Mouse (Mus musculus): ENCODE results near the gene Gm28047.
"Not testable (repeated sequence)": the region's sequence is repeated elsewhere in the genome, so short reads cannot be mapped to it uniquely, and the experiment has no call there.

Gm28047 gene

DNA sequence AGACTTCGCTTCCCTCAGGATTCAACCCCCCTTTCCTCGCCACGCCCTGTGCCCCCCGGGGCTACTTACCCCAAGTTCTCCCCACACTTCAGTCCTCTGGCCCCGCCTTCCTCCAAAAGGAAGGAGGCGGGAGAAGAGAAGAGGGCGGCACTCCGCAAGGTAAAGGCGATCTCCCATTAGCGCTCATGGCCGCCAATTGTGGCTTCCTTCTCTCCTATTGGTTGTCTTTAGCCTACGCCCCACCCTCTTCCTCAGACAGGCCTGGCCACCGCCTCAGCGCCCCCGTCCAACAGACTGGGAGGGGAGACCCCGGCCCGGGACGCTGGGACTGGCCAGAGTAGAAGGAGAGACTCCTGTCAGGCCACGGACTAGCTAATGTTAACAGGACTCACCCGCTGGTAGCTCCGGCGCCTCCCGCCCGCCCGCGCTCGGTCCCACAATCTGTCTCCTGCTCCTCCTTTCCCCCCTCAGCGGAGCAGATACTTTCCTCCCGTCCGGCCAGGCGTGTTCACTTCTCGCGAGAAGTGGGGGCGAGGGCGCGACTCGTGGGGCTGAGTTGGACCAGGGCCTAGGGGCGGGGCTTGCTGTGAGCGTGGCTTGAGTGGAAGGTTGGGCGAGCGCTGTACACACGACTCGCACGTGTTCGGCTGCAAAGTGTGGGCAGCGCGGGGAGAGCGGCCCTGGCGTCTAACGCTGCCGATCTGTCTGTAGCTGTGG lies at the start of gene Gm28047, which contains the start of gene Atf7:
TSS of gene Gm28047 (minus strand) at position 98 of the 717 bp plus-strand sequence.
TSS of gene Atf7 (minus strand) at position 495 of the 717 bp plus-strand sequence.
- DNase-seq (ENCODE audit: low spot score in 2 of 2), result peak; percentile 98 to 99

GRCm38 (mm10) chr15:102673548-102673947 lies 48.7 kb upstream of the Gm28047 start:
- DNase-seq (ENCODE audit: low spot score in 2 of 2), result no peak

DNA sequence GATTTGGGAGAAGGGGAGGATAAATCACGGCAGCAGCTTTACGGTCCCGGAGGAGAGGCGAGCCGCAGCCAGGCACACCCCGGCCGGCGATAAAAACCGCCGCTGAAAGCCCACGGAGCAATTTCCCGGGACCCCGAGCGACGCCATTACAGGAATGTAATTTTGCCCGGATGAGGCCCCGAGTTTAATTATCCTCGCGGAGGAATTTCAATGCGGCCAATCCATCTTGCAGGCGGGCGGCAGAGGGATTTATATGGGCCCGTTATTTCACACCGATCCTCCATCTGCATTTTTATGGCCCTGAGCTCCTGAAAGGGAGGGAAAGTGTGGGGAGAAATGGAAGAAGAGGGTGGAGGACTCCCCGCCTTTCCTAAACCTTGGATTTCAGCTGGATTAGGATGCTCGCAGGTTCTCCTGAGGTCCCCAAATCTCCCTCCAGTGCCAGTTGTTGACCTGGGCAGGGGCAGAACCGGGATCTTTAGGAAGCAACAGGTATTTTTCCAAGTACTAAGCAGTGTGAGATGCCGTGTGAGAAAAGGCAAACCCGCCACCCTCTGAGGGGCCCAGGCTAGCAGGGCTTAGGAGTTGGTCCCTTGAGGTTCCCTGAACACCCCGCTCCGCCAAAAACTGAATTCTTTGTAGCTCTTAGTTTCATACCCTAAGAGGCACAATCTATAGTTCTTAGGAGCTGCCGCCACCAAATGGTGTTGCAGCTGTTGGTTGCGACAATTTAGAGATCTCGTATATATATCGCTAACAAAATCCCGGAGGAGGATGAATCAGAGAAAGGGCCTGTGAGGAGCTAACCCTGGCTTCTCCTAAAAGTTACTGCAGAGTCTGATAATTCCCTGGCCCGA lies 47.6 kb upstream of the Gm28047 start, which contains the start of gene Atp5g2:
TSS of gene Atp5g2 (minus strand) at position 138 of the 857 bp plus-strand sequence.
- no peak for DNase-seq (ENCODE audit: low spot score in 2 of 2)

- DNase-seq (ENCODE audit: low spot score in 2 of 2), result peak; percentile 54 to 58
These were observed 46.9 kb upstream of the Gm28047 start for GRCm38 (mm10) chr15:102671721-102672214.

- DNase-seq (ENCODE audit: low spot score in 2 of 2), result peak; percentile 97 to 98
These were observed 46.1 kb upstream of the Gm28047 start for GRCm38 (mm10) chr15:102670767-102671575.

- DNase-seq (ENCODE audit: low spot score in 2 of 2), result no peak
These were observed 45.4 kb upstream of the Gm28047 start for GRCm38 (mm10) chr15:102670281-102670680.

GRCm38 (mm10) chr15:102669571-102669970 lies 44.7 kb upstream of the Gm28047 start:
- DNase-seq (ENCODE audit: low spot score in 2 of 2), result no peak

- peak; percentile 11 to 75 for DNase-seq (ENCODE audit: low spot score in 2 of 2)
These were observed 40.6 kb upstream of the Gm28047 start for GRCm38 (mm10) chr15:102665494-102665893.

DNA sequence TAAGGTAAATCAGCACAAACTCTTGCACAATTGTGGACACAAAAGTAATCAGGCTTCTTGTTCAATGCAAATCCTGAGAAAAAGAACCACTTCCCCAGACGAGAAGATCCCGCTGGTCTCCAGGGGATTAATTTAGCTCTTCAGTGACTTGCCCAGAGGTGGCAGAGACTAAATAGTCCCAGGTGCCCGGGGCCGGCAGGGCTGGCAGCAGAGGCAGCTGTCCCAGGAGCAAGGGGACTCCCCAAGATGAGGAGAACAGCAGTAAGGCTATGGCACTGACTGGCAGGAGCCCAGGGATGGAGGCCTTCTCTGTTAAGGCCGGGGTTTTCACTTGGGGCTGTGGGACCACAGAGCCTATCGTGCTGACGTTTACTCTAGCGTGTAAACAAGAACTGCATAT lies 39.0 kb upstream of the Gm28047 start:
- no peak for DNase-seq (ENCODE audit: low spot score in 2 of 2)

DNA sequence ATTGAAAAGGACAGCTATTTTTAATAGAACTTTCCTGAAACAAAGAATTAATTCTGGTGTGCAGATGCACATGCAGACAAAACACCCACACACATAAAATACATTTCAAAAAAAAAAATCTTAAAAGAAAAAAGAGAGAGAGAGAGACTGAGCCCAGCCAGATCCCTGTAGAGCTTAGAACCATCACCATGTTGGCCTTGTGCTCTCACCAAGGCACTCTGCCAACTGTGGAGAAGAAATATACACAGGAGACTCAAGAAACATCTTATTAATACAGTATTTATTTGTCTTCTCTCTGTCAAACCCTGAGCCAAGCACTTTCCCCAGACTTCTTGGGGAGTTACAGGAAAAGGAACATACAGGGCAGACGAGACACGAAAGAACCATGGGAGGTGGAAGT lies 37.7 kb upstream of the Gm28047 start:
- not testable (repeated sequence) for DNase-seq (ENCODE audit: low spot score in 2 of 2)

DNA sequence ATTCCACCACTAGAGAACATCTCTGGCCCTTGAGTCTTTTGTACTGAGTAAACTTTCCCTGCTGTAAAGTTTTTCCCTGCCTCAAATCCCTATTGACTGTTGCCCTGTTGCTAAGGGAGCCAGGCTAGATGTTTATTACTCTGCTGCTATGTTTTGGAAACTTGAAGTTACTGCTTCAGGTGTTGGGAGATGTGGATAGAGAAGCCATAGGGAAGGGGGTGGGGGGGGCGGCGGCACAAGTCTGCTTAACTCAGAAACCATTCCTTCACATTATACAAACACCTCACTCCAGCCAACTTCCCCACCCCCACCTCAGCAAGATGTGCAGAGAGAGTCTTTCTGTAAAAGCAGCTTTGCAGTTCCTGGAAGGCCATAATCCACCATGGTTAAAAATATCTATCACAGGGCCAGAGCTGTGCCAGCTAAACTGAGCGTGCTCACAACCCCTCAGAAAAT lies 33.1 kb upstream of the Gm28047 start:
- DNase-seq (ENCODE audit: low spot score in 2 of 2), result no peak

- no peak for DNase-seq (ENCODE audit: low spot score in 2 of 2)
These were observed 31.8 kb upstream of the Gm28047 start for GRCm38 (mm10) chr15:102656658-102657057.

GRCm38 (mm10) chr15:102651928-102652660 lies 27.2 kb upstream of the Gm28047 start:
- not testable (repeated sequence) for DNase-seq (ENCODE audit: low spot score in 2 of 2)

DNA sequence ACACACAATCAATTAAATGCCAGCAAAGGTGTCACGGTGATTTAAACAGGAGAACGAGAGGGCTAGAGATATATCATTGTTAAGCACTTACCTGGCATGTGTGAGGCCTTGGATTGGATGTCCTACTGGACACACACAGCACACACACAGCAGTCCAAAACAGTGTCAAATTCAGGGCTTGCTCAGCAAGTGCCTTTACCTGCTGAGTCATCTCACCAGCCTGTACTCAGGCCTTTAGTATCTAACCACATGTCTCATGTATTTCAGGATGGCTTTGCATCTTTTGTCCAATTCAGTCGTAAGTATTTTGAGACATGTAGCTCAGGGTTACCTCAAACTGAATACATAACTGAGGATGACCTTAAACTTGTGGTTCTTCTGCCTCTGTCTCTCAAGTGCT lies 26.2 kb upstream of the Gm28047 start:
- DNase-seq (ENCODE audit: low spot score in 2 of 2), result no peak

GRCm38 (mm10) chr15:102635817-102636216 lies 10.9 kb upstream of the Gm28047 start:
- no peak for DNase-seq (ENCODE audit: low spot score in 2 of 2)

GRCm38 (mm10) chr15:102634684-102635083 lies 9.8 kb upstream of the Gm28047 start:
- no peak for DNase-seq (ENCODE audit: low spot score in 2 of 2)

DNA sequence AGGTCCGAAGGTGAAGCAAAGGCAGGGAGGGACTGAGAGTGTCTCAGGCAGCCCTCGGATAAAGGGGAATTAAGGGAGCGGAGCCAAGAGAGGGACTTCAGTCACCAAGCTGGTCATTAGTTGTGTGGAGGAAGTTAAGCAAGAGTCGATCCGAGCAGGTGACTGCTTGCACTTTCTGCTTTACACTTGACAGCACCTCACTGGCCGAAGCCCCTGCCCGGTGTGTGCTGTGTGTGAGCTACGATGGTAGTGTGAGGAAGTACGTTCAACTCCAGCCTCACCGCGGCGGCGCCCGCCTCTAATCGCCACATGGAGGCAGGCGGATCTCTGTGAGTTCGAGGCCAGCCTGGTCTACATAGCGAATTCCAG lies 804 bp upstream of the Gm28047 start:
- DNase-seq (ENCODE audit: low spot score in 2 of 2), result peak; percentile 42 to 44

DNA sequence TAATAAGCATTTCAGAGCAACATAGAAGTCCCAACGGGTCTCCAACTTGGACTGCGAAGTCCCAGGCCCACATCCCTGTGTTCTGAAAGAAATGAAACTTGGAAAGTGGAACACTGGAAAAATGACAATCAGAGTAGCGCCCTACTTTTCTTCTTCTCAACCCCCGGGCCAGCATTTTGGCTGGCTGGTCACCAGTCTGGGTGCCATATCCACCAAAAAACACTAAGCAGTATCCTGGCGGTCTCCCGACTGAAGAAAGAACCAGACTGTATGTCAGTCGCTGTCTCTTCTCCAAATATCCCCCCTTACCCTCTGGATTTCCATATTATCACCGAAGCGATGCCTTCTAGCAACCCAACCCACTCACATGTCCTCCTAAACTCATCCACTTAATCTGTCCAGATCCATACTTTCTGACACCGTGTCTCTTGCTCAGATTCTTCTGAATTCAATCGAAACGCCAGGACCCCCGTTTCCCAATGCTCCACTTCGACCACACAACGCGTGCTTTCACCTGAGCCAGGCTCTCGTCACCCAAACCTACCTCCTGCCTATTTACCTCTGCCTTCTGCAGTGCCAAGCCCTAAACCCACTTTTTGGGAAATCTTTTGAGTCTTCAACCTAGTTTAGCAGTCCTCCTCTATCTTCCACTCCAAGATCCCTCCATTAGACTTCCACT lies 437 bp downstream of the Gm28047 start:
- peak in 1 of 2 experiments; percentile 4 for DNase-seq (ENCODE audit: low spot score in 2 of 2)

GRCm38 (mm10) chr15:102623121-102623520 lies 1.7 kb downstream of the Gm28047 start:
- no peak for DNase-seq (ENCODE audit: low spot score in 2 of 2)

DNA sequence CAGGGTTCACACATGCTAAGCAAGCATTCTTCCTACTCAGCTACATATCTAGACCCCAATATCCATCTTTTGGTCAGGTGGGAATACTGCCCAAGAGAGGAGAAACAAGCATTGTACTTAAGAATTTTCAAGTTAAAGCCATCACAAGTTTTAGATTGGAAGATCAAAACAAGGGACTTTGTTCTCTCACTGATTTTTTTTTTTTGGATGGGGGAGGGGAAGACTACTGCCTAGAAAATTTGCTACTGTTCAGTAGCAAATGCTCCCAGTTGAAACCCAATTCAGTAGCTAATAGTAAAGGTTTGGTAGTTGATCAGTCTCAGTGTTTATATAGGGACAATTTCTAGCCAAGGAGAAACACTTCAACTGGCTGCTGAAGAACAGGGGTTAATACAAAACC lies 2.3 kb downstream of the Gm28047 start:
- no peak for DNase-seq (ENCODE audit: low spot score in 2 of 2)

Data from thymus, postnatal 10 days (tissue).